Mouse (Mus musculus) adrenal gland, adult 8-10 months (tissue): ENCODE measurements around the gene Scn2a. TPM values are rescaled to one million over a fixed set of nuclear protein-coding genes. Genes with fewer than 3 reads are reported as not detected.

ENCODE experiments used
- DNase-seq: peaks from one replicate; pipeline ENCODE4 v3.0.0; 2022
- total RNA-seq, 4 experiments: library from RNA; stranded (reverse); gene quantifications; 2 replicates each; pipeline ENCODE4 v1.2.4; 2022

Gene Scn2a
- total RNA-seq: 1 to 10 TPM; 1.6 to 3.4 (median 2.5) TPM

- DNase-seq: peak; percentile 5
Observed at GRCm38 (mm10) chr2:65620556-65621166, at the start of gene Scn2a. TSS of gene Scn2a (plus strand) at chr2:65620771.

GRCm38 (mm10) chr2:65587679-65588078 is 32.9 kb upstream of the Scn2a start:
- DNase-seq: no peak

DNA sequence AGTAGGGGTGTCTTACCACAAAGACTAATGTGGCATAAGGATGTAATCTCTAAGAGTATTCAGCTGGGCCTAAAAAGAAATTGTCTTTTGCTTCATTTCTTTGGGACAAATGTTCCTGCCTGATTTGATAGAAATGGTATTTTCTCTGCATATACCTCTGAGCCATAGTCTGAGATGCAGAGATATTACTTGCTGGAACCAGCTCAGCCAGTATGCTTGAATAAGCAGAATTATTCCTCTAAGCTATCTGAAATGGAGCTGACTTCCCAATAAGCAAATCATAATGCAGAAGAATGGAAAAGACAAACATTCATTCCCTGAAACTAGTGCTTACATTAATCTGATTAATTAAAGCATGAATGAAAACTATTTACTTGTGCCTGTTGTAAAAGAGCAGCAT is 12.8 kb upstream of the Scn2a start:
- no peak for DNase-seq

GRCm38 (mm10) chr2:65611887-65612286 is 8.7 kb upstream of the Scn2a start:
- DNase-seq: no peak

- no peak for DNase-seq
Observed at GRCm38 (mm10) chr2:65619781-65620180, 790 bp upstream of the Scn2a start.

- no peak for DNase-seq
Observed at GRCm38 (mm10) chr2:65621254-65621653, 683 bp downstream of the Scn2a start.

DNA sequence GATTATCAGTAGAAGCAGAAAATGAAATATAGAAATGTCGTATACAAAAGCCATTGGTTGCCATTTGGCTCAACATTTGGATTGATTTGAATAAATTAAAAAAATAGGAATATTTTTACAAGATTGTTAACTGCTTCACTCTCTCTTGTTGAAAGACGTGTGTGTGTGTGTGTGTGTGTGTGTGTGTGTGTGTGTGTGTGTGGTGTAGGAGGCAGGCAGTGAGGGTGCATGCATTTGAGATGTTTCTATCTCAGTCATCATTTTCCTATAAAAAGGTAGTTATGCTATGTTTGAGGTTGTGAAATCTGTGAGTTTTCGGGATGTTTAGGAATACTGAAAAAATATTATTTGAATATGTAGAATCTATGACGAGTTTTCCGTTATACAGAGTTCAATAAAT is 1.3 kb downstream of the Scn2a start:
- DNase-seq: no peak

- DNase-seq: no peak
Observed at GRCm38 (mm10) chr2:65652636-65653035, 32.1 kb downstream of the Scn2a start.

- DNase-seq: no peak
Observed at GRCm38 (mm10) chr2:65657031-65657430, 36.5 kb downstream of the Scn2a start.

- DNase-seq: no peak
Observed at GRCm38 (mm10) chr2:65658430-65658829, 37.9 kb downstream of the Scn2a start.

- no peak for DNase-seq
Observed at GRCm38 (mm10) chr2:65663892-65664291, 43.3 kb downstream of the Scn2a start.

GRCm38 (mm10) chr2:65664481-65664880 is 43.9 kb downstream of the Scn2a start:
- DNase-seq: no peak

GRCm38 (mm10) chr2:65665180-65665579 is 44.6 kb downstream of the Scn2a start:
- no peak for DNase-seq

GRCm38 (mm10) chr2:65667590-65668436 is 47.2 kb downstream of the Scn2a start:
- no peak for DNase-seq

DNA sequence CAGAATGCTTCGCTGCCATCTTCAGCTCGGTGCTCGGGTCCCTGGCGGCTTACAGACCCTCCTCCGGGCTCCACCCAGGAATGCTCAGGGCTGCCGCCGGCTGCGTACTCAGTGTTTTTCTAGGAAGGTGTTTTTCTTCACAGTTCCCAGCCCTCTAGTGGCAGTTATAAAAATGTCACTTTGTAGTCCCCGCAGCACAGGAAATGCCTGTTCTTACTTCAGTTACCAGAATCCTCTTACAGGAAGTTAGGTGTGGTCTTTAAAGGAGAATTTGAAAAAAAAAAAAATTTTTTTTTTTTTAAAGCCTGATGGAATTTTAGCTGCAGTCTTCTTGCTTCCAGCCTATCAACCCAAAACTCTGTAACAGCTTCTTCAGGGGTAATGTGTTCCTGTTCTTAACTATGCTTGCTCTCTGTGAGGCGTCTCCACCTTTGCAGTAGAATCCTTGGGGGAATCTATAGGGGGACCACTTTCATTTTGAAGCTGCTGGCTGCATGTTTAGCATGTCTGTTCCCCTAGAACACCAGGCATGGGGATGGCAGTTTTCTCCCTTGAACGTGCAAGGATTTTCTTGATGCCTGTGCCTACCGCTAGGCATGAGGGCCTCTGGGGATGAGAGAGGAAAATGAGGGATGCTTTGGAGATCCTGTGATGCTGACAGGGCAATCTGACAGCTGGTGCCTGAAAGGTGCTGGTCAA is 48.0 kb downstream of the Scn2a start:
- DNase-seq: peak; percentile 30

- DNase-seq: no peak
Observed at GRCm38 (mm10) chr2:65669561-65669960, 49.0 kb downstream of the Scn2a start.

GRCm38 (mm10) chr2:65670153-65670817 is 49.7 kb downstream of the Scn2a start:
- DNase-seq: no peak

GRCm38 (mm10) chr2:65679621-65680020 is 59.0 kb downstream of the Scn2a start:
- no peak for DNase-seq

- no peak for DNase-seq
Observed at GRCm38 (mm10) chr2:65685151-65685550, 64.6 kb downstream of the Scn2a start.

DNA sequence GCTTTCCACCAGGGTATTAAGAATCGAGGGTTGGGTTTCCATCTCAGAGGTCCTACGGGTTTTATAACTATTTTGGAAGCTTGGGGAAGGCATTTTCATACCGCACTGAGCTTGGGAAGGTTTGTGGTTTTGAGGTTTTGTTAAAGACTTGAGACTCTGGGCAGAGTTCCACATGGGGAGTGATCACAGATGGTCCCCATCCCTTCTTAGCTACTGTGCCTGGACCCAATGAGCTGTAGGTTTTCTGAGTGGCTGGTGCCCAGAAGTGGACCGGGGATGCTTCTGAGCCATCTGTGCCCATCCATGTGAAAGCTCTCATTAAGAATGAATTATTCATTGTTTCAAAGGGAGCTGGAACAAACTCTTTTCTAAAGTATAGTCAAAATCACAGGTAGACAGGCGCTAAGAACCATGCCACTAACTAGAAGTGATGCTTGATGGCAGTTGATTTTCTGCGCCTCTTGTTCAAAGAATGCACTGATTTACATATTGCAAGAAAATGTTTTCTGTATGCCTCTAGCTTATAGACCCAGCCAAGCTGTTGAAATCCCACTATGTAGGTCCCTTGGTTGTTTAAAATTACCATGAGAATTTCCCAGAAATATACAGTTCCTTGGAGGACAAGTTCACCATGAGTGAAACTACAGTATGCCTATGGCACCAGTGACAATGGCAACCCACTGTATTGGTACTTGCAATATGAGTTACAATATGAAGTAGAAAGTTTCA is 70.0 kb downstream of the Scn2a start:
- no peak for DNase-seq

GRCm38 (mm10) chr2:65694485-65694884 is 73.9 kb downstream of the Scn2a start:
- DNase-seq: no peak

DNA sequence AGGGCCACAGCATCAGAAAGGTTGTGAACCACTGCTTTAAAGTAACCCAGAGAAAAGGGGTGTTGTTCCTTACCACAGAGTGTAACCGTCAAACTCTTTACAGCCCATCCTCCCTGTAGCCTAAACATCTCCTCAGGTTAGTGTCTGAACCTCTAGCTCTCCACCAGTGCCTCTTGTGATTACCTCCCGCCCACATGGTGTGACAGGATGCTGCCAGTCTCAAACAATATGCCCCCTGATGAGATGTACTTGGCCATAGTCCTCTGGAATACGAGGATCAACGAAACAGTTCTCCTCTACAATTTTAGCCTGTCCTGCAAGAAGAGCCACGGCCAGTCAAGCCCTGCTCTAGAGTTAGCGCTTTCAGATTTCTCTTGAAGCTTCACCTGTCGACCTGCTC is 74.5 kb downstream of the Scn2a start:
- no peak for DNase-seq
